Mouse (Mus musculus): ENCODE measurements around the gene Pxmp4.

DNA sequence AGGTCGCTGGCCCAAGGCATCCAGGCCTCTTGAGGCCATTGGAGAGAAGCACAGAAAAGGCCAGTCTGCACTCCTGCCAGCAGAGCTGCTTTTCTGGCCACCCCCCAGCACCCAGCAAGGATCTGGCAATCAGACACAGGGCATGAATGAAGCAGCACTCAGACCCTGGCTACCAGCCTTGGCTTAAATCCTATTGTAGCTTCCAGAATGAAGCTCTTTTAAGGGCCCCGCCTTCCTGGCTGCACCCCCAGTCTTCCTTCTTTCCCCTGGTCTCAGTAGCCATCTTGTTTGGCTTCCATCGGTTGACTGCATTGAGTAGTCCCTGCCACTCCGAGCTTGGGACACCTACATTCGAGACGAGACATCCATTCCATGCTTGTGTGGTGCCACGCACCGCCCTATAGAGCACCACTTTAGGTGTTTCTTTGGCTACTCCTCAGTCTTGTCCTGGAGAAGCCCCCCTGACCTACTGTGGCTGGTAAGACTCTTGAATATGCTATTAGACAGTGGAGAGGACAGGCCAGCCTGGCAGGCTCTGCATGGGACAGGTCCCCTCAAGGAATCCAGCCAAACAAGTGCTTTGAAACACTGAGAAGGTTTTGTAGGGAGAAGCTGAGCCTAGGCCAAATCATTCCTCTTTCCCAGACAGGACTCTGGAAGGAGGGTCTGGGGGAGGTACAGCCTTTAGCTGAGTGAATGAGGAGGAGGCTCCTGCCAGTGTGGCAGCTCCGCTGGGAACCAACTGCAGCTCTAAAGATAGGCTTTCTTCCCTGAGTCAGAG is 59.8 kb downstream of the Pxmp4 start:
- TF ChIP-seq CTCF (IDR thresholded peaks at IDR 0.05; ENCODE audit: low read depth) (no peak), EP300 (optimal IDR thresholded peaks at IDR 0.05) (no peak)
